Mouse (Mus musculus): ENCODE data around the gene Gmfb.

GRCm38 (mm10) chr14:46816916-46817622 is 5.0 kb downstream of the Gmfb start:
- TF ChIP-seq POLR2A (IDR thresholded peaks at IDR 0.05; ENCODE audit: borderline replicate concordance, control insufficient read depth, low read depth, low read length) (no peak), CTCF (IDR thresholded peaks at IDR 0.05; ENCODE audit: control insufficient read depth, insufficient read depth, low read length) (no peak)
